Mouse (Mus musculus) left cerebral cortex, postnatal 14 days (tissue): ENCODE measurements at regions not wholly inside any gene's neighbourhood (a gene's known extent, or its start where the extent isn't known, plus 50 kb on each side); places are given as distances from the start of the nearest gene placed in this dataset.

ENCODE experiments used
- DNase-seq, 2 experiments: peaks; one replicate each; pipeline ENCODE4 v3.0.0; 2021 to 2022; ENCODE audit warnings: low spot score in 2 of 2, mixed read lengths in 1 of 2
- intact Hi-C: fragments of 180-260 bp; cut with DNase I; formaldehyde crosslinking; loops from one replicate; pipeline ENCODE4 v1.15.1; 2025

DNA sequence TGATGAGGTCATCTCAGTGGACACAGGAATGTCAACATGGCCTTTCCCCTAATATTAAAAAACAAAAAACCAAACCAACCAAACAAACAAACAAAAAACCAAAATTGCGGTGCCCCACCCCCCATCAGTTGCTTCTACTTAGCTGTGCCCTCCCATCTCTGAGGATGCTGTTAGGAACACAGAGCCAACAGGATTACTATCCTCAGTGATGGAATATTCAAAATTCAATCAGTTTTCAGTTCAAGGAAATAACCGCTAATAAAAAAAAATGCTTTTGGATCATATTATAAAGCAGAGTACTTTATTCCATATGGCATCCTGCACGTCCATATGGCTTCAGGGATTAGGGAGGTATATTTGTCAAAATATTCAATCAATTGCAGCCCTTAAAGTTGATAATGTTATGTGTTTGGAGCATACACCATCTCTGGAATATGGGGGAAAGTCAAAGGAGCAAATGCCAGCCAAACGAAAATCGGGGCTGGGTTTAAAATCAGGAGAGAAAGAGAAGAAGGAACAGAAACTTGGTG is 249.1 kb downstream of the Tmem182 start:
- intact Hi-C loops = no loop called here

DNA sequence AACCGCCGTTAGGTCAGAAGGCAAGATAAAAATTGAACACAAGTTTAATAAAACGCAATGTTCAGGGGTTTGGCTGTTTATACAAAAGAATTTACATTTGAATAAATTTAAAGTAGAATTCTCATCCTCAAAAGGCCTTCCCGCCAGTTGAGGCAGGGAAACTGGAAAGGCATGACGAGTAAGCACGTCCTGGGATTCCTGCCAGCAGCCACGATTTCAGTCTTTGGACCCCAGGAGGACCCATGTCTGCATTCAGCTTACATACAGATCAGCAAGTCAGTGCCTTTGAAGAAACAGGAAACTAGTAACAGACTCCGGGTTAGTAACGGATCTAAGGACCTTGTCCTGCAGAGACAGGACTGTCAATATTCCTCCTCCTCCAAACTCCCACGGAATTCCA is 250.4 kb downstream of the Tmem182 start:
- DNase-seq = no peak

More for the DNA sequence above, 249.1 kb downstream of the Tmem182 start:
- no peak for DNase-seq

DNA sequence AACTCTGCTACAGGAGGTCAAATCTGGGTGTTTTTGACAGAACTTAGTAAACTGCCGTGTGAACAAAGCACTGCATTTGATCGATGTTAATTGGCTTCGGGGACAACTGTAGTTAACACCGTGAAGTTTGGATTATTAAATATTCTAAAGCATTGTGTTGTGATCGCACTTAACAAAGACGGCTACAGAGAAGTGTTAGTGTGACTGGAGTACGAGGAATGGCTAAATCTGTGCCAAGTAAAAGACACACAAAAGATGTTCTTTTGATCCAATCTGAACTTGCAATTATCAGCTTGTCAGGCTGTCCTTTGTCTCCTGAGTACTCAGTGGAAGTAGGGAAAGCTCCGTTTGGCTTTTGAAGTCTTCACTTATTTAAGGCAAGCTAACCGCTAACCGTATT is 259.7 kb downstream of the Tmem182 start:
- intact Hi-C loops = no loop called here
- DNase-seq = no peak

More for the DNA sequence above, 250.4 kb downstream of the Tmem182 start:
- intact Hi-C loops = no loop called here

DNA sequence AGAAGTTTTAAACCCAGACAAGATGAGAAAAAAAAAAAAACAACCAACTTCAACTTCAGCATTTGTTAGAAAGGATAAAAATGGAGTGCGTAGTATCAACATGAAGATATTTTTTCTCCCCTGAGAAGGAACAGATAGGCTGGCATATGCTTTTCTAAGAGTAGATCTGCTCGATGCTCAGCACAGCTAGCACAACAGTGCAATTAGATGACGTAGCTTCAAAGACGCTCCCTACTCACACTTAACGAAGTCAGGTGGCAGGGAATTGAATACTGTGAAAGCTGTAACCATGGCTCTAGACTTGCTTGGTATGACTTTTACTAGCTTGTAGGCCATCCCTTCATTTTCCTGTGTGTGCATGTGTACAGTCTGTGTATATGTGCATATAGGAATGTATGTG is 299.5 kb downstream of the Tmem182 start:
- intact Hi-C loops = no loop called here
- peak; percentile 26 to 60 for DNase-seq

DNA sequence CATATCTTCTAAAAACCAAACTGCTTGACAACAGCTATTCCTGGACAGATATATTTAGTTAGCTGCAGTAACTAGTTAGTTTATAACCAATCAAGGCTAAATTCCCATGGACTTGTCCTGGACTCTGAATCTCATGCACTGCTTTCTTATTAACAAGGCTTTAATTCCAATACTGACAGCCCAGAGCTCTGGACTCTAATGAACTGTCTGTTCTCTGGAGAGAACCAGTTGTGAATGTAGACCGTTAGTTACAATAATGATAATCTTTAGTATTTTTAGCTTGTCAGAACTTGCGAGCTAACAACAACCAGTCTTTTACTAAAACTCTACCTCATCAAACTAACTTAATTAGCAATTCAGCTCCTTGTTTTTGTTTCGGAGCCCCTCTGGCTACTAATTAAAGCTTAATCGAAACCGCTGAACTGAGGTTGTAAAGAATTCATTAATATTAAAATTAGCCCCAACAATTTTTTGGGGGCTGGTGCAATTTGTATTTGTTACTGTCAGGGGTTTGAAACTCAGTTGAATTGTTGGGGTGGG is 316.3 kb downstream of the Tmem182 start:
- intact Hi-C loops = no loop called here
- DNase-seq = no peak

DNA sequence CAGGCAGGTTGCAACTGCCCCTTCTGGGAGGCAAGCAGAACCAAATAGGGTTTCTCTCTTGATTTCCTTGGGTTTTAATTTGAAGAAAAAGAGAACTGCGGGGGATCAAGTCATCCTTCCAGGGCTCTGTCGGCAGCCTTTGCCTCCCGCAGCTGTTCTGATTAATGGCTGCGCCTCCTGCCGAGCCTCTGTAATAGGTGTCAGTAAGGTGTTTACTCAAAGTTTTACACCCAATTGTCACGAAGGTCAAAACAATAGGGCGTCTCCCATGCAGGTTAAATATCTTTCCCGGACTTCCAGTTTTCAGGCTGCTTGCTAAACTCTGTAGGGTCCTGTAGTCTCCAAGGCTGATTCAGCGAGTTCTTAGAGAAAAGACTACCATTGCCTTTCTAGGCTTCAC is 326.0 kb downstream of the Tmem182 start:
- DNase-seq = no peak
- intact Hi-C loops = no loop called here

DNA sequence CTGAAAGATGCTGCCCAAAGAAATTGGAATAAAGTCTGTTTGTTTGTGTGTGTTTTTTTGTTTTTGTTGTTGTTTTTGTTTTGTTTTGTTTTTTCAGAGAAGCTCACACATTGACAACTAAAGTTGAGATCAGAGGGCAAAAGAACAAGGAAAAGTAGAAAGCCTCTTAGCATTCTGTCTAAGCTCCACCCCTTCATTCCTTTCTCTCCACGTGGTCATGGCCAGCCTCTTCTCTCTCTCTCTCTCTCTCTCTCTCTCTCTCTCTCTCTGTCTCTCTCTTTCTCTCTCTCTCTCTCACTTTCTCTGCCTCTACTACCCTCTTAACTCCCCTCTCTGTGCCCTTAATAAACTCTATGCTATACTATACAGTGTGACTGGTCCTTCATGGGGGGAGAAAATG is 327.7 kb downstream of the Tmem182 start:
- intact Hi-C loops = no loop called here

DNA sequence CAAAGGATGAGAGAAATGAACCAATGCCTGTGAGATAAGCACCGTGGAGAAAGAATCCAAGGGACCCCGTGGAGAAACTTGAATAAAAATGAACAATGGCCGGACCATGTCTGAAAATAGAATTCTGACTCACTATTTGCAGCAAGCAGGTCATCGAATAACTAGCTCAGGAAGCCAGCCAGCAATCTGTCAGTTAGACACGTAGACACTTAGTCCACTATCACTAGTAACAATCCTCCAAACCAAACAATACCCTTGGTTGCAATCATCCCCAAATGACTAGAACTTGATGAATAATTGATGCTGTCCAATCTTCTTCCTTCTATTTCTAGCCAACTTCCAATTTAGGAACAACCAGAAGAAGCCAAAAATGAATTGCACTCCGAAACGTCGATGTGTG is 328.5 kb downstream of the Tmem182 start:
- intact Hi-C loops = no loop called here
- no peak for DNase-seq

More for the DNA sequence above, 327.7 kb downstream of the Tmem182 start:
- no peak for DNase-seq

DNA sequence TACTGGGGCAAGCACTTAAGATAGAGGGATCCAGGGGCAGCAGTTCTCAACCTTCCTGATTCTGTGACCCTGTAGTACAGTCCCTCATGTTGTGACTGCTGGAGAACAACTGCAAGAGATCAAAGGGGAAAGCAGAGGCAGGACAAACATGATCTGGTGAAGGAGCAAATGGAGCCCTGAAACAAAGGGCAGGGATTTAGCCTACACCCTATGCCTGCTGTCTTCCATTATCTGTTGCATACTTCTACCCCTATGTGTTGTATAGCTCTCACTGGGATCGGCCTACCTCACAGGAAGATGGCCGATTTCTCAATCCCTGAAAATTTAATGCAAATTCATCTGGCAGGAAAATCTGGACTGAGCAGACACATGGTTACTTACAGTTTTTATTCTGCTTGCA is 334.3 kb downstream of the Tmem182 start:
- no peak for DNase-seq
- intact Hi-C loops = no loop called here

DNA sequence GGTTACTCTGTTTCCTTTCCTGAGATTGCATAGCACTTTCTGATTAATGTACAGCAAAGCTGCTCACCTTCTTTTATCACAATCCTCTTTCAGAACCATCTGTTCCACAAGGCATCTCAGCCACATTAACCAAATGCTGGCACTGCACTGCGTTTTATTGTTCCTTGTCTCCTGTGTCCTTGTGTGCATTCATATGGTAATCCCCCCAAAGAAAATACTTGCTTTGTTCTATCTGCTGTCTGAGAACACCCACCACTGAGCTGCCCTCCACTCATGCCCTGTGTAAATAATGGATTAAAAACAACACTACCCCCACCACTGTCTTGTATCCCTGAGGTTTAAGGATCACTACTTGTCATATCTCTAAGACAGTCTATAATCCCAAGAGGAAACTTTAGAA is 335.1 kb downstream of the Tmem182 start:
- intact Hi-C loops = no loop called here

DNA sequence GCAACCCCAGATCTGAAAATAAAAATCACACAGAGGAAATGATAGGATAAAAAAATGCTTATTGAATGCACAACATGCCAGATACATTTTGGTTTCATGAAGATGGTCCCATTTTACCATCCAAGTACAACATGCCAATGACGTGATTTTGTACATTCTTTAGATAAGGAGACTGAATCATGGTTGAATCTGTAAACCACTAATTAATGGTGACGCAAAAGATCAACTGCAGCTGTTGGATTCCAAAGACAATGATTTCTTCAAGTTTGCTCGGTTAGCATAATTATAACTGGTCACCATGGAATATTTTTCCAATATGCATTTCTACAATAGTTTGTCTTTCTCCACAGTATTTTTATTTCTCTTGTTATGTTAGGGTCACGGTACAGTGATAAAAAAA is 336.6 kb downstream of the Tmem182 start:
- no peak for DNase-seq
- intact Hi-C loops = no loop called here

More for the DNA sequence above, 335.1 kb downstream of the Tmem182 start:
- no peak for DNase-seq

DNA sequence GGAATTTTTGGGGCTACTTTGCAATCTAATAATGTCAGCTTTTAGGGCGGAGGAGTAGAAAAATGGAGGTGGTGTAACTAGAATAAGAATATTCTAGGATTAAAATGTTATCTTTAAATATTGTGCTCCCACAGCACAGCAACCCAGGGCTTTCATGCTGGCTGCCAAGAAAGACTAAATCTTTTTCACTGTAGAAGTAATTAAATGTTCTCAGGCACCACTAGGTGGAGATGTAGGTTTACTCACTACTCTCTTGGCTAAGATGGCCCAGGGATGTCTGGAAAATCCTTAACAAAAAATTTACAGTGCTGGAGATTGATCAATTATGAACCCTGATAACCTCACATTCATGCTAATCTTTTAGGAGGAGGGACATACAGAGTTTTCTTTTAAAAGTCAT is 347.1 kb downstream of the Tmem182 start:
- DNase-seq = peak; percentile 49 to 76
- intact Hi-C loops = loop anchor here (2.0 to 10.0 kb wide), 4 partner anchors 112 to 1540 kb away; no protein-coding TSS in a partner anchor

DNA sequence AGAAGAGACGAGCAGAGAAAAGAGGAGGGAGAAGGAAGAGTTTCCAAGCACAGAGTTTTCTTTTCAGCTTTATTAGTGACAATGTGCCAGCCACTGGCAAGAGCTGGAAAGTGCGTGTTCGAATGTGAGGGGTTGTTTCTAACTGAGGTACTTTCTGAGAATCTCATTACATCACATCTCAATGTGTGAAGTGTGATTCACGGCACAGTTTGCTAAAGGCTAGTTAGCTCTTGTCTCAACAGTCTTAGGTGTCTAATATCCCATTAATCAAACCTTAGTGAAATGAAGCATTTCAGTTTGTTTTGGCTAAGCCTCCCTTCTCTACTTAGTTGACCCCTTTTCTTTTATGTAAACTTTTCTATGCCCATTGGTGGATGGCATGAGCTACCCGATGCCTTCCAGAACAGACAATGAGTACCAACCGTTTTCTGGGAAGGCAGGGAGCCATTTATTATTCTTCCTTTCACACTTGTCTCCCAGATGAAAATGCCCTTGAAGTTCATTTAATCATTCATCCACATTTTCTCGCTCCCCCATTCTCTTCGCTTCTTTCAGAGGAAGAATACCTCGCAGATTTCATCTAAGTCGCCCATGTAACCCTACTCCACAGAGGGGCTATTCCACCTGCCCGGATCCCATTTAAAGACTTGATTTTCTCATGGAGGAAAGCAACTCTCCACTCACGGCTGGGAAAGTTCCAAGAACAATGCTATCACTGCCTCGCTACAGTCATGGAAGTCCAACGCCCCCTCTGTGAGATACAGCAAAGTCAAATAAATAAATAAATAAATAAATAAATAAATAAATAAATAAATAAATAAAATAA is 348.0 kb downstream of the Tmem182 start:
- intact Hi-C loops = loop anchor here (2.0 to 10.0 kb wide), 4 partner anchors 111 to 1539 kb away; no protein-coding TSS in a partner anchor
- DNase-seq = no peak

DNA sequence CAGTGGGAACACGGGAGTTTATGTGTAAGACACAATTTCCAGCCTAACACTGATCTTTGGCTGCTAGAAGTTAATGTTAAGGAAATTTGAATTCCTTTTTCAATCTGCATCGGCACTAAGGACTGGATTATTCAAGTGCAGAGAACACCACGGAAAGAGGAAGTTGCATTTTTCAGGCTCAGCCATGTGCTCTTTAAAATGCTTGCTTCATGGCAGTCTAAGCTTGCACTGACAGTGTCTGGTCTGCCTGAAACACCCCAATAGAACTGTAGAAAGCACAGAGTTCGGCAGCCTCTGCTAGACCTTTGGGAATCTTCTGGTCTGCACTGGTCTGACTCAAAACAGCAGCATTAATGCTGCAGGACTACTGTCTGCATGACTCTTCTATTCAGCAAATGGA is 348.8 kb downstream of the Tmem182 start:
- intact Hi-C loops = loop anchor here (5.0 to 10.0 kb wide), 3 partner anchors 661 to 1538 kb away; no protein-coding TSS in a partner anchor
- no peak for DNase-seq

DNA sequence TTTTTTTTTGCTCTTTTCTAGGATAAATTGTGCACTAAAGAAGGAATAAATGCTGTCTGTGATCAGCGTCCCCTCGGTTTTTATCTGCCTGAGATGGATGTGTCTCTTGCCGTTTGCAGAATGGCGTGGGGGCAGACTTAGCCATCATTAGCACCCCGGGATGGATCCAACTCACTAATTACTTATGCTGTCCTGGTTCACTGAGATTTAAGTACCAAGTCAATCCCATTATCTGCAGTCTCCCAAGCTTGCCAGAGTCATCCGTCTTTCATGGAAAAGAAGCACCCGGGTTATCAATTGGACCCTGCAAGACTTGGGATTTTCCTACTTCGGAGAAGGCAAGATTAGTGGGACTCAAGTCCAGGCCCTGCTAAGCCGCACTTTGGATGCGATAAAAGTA is 351.5 kb downstream of the Tmem182 start:
- DNase-seq = no peak
- intact Hi-C loops = loop anchor here (5.0 to 10.0 kb wide), 3 partner anchors 658 to 1555 kb away; no protein-coding TSS in a partner anchor

DNA sequence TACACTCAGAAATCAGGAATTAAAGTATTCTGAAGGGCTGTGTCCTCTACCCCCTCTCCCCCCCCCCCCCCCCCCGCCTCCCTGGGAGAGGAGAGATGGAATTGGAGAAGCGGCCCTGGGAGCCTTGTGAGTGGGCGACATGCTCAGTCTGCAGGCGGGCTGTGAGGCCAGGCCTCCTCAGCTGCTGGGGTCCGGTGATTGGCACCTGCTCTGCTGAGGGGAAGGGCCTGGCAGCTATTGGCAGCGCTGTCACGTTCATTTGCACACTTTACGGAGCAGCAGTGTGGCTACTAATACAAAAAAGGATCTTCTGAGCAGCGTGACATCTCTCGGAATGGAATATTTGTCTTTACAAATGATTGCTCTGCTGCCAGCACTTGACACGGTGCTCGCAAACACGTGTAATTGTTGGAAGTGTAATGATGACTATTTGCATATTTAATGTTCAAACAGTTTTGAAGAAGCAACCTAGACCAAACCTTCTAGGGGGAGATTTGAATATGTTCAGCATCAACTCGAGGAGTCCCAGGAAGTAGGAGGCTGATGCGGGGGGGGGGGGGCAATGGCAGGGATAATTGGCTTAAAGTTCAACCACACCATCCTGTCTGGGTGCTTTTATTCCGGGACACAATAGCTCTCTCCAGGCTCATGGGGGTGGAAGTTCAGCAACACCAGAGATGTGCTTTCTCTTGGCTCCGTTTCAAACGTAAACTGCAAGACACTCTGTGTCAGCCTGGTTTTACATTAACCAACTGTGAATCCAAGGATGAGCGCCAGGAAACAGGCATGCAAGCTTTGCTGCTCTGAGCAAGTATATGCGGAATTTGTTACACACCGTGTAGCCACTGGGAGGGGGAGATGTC is 352.5 kb downstream of the Tmem182 start:
- intact Hi-C loops = loop anchor here (5.0 to 10.0 kb wide), 3 partner anchors 657 to 1554 kb away; no protein-coding TSS in a partner anchor
- peak; percentile 31 to 55 for DNase-seq

DNA sequence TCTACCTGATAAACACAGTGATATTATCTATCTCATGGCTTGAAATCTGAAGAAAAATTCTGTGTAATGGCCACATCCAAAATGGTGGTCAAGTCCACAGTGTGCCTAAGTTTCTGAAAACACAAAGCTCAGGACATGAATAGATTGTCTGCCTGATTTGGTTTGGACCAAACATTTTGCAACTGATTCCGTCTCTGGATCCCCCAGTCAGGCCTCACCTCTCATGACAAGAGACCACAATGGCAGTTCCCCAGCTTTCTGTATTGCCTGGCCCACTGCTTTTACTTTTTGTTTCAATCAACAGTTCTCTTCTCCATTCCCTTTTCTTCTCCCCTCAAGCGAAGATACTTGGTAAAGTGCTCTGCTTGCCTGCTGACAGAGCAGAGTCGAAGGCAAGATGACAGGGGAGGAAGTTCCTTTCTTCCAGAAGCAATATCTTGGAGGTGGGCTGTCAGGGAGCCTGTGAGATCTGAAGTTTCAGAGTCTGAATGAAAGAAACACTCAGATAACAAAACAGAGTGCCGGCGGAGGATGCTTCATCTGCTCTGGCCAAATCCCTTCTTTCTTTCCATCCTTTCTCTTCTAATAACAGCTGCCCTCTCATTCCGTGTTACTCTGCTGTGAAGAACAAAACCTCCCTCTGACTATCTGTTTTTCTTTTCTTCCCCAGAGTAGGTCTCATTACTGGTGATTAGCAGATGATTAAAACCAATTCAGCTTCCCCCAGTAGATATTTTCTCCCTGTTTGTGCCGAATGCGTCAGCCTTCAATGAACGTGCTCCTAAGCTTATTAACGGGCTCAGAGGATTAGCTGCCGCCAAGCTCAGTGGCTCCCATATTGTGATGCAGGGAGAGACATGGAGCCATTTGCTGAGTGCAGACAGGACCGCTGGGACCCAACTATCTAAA is 360.7 kb downstream of the Tmem182 start:
- no peak for DNase-seq
- intact Hi-C loops = no loop called here

DNA sequence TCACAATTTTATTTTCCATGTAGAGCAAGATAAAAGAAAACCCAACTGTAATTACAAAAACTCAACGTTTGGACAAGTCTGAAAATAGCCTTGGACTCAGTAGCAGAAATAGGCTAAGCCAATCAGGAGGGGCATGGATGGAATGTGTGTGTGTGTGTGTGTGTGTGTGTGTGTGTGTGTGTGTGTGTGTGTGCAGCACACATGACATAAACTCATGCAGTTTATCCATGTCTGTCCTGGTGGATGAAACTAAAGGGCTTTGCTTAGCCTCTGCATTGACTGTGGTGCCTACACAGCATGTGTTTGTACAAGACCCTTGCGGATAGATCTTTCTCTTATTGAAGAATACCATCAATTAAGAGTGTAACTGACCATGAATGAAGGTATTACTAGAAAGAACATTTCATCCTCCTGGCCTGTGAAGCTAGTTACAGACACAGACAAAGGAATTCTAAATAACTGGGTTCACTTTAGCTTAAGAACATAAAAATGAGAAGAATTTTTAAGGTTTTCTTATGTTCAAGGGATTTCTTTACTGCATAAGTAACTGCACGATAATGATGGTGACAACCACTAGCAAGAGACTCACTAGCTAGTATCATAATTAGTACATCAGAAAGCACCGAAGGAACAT is 361.5 kb downstream of the Tmem182 start:
- intact Hi-C loops = no loop called here
- DNase-seq = no peak
